Comparison of ENCODE assay signal across 24 mouse cellular contexts in the genomic region with DNA sequence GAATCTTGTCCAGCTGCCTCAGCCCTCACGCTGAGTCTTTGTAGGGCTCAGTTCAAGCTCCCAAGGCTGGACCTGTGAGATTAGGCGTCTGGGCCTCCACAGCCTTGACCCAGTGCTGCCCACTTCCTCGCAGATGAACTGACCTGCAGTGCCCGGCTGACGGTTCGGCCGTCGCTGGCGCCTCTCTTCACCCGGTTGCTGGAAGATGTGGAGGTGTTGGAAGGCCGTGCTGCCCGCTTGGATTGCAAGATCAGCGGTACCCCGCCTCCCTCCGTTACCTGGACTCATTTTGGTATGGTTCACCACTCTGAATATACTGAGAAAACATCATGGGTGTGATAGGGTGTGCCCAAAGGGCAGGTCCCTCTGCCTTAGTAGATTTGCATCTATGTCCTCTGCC. TPM values are rescaled to one million over a fixed set of nuclear protein-coding genes. Genes with fewer than 3 reads are reported as not detected.
DNase-seq lines count a peak whose midpoint lies in the region; ATAC-seq lines count a peak whose summit lies in the region.
"Had no signal": no experiment of that assay in that cellular context is flagged by ENCODE, and none has a peak within 500 bp of the region (broad histone marks: within the 10 kb centered on the region; RNA-seq: fewer than 3 reads in every experiment).

No protein-coding gene starts in this region.

- peaks cover 93% of the 10 kb centered on the region for H3K36me3 ChIP-seq in heart, embryonic 10.5 days
- peaks cover 91% of the 10 kb centered on the region for H3K36me3 ChIP-seq in heart, embryonic 13.5 days

- peaks cover 72% of the 10 kb centered on the region for H3K4me1 ChIP-seq in heart, embryonic 10.5 days
- peaks cover 84% of the 10 kb centered on the region for H3K4me1 ChIP-seq in heart, embryonic 13.5 days
- H3K4me1 ChIP-seq: embryonic facial prominence, embryonic 12.5 days; embryonic facial prominence, embryonic 15.5 days; forebrain, embryonic 15.5 days had no signal

- no peak for ATAC-seq in heart, embryonic 13.5 days (ENCODE audit: extremely low read depth, insufficient number of reproducible peaks, low FRiP score, low TSS enrichment)
- 0 out of 2 replicates have a peak, but pooled peaks have one; percentile 12 for ATAC-seq in erythroid progenitor cell, adult 5-6 weeks (replicated peaks; ENCODE audit: low FRiP score, poor library complexity, severe bottlenecking)
- ATAC-seq: CD4-positive, CD25-positive, alpha-beta regulatory T cell, adult 4 months; forebrain, embryonic 15.5 days; hindbrain, postnatal 0 days; inflammation-experienced regulatory T-cells, adult 6 months; intestine, embryonic 16.5 days had no signal

- no peak overlapping the region for H3K4me2 ChIP-seq in heart, embryonic 13.5 days
- H3K4me2 ChIP-seq: embryonic facial prominence, embryonic 12.5 days; embryonic facial prominence, embryonic 15.5 days; forebrain, embryonic 12.5 days; forebrain, embryonic 15.5 days; hindbrain, embryonic 14.5 days had no signal

- no peak overlapping the region for H3K4me3 ChIP-seq in heart, embryonic 10.5 days
- no peak overlapping the region for H3K4me3 ChIP-seq in heart, embryonic 13.5 days
- H3K4me3 ChIP-seq: embryonic facial prominence, embryonic 12.5 days; embryonic facial prominence, embryonic 15.5 days; forebrain, embryonic 12.5 days; forebrain, embryonic 15.5 days had no signal

- H3K9ac ChIP-seq in heart, embryonic 13.5 days: no peak overlapping the region; the same call in 1 of the 2 replicates
- H3K9ac ChIP-seq: embryonic facial prominence, embryonic 12.5 days; embryonic facial prominence, embryonic 15.5 days; forebrain, embryonic 12.5 days; forebrain, embryonic 15.5 days; hindbrain, embryonic 14.5 days had no signal

- 0 out of 2 replicates have a peak overlapping the region, but pooled peaks have one; percentile 84 for H3K27ac ChIP-seq in heart, embryonic 10.5 days
- peak overlapping the region; percentile 95 for H3K27ac ChIP-seq in heart, embryonic 13.5 days (replicated peaks)
- H3K27ac ChIP-seq: embryonic facial prominence, embryonic 12.5 days; embryonic facial prominence, embryonic 15.5 days; forebrain, embryonic 12.5 days; forebrain, embryonic 15.5 days; hindbrain, embryonic 14.5 days; hindbrain, postnatal 0 days had no signal

- intact Hi-C loops in heart, postnatal 36 days (cut with DNase I): no loop called here

- WGBS in heart, embryonic 10.5 days: 89% methylated on average over 15 of the region's 15 CpGs
- 90% methylated on average over 15 of the region's 15 CpGs for WGBS in heart, embryonic 13.5 days

- no peaks in the 10 kb centered on the region for H3K27me3 ChIP-seq in heart, embryonic 10.5 days (ENCODE audit: insufficient read depth, poor library complexity, severe bottlenecking)
- H3K27me3 ChIP-seq in heart, embryonic 13.5 days (replicated peaks): no peaks in the 10 kb centered on the region
- H3K27me3 ChIP-seq: embryonic facial prominence, embryonic 12.5 days; embryonic facial prominence, embryonic 15.5 days; forebrain, embryonic 12.5 days; forebrain, embryonic 15.5 days had no signal

- H3K9me3 ChIP-seq in heart, embryonic 10.5 days: no peaks in the 10 kb centered on the region
- H3K9me3 ChIP-seq in heart, embryonic 13.5 days: no peaks in the 10 kb centered on the region
- H3K9me3 ChIP-seq: embryonic facial prominence, embryonic 12.5 days; embryonic facial prominence, embryonic 15.5 days; forebrain, embryonic 12.5 days; forebrain, embryonic 15.5 days had no signal

- no peak for DNase-seq in heart, embryonic 10.5 days (ENCODE audit: low spot score)
- DNase-seq in heart, adult 9 months (ENCODE audit: low spot score in 2 of 2): no peak
- no peak for DNase-seq in heart, postnatal 36 days
- DNase-seq in left cerebral cortex, adult 18-20 months (ENCODE audit: low spot score in 2 of 2): no peak
- DNase-seq: adrenal gland, adult 2 months; adrenal gland, postnatal 14 days; cerebellum, adult 11 months; cerebellum, adult 9-11 months; gastrocnemius, postnatal 14 days; heart, postnatal 4 days; kidney, adult 18-20 months; kidney, adult 9 months had no signal

RNA-seq across cellular contexts. Expression of a gene that starts 29.6 kb away (rescaled TPM):
- 73.4 and 75.4 TPM in 2 replicates for polyA plus RNA-seq in heart, embryonic 10.5 days (2016; fragmentation: Nextera tagmentation; extraction: Ambion mirVana)
- polyA plus RNA-seq in heart, embryonic 13.5 days (2015; fragmentation: Nextera tagmentation; extraction: Ambion mirVana): 70.7 and 73.7 TPM in 2 replicates
- 10 to 100 TPM; 35.5 to 39.9 TPM for total RNA-seq in heart, postnatal 36 days (2021)
- 17.6 and 23.1 TPM in 2 replicates for total RNA-seq in erythroid progenitor cell, adult 5-6 weeks (2015; ENCODE audit: low replicate concordance)
- total RNA-seq in erythroid progenitor cell, adult 5-6 weeks (2017; ENCODE audit: low replicate concordance): 3.6 and 10.8 TPM in 2 replicates
- 10 to 100 TPM; 67.1 to 70.4 TPM for total RNA-seq in left cerebral cortex, adult 18-20 months (2021)

RNA-seq across cellular contexts. Expression of a gene that starts 31.1 kb away (rescaled TPM):
- 77.9 and 80.0 TPM in 2 replicates for polyA plus RNA-seq in heart, embryonic 10.5 days (2016; fragmentation: Nextera tagmentation; extraction: Ambion mirVana)
- polyA plus RNA-seq in heart, embryonic 13.5 days (2015; fragmentation: Nextera tagmentation; extraction: Ambion mirVana): 55.1 and 58.8 TPM in 2 replicates
- 100 to 1,000 TPM; 120 to 128 TPM for total RNA-seq in heart, postnatal 36 days (2021)
- total RNA-seq in erythroid progenitor cell, adult 5-6 weeks (2015; ENCODE audit: low replicate concordance): not detected in 2 replicates
- total RNA-seq in erythroid progenitor cell, adult 5-6 weeks (2017; ENCODE audit: low replicate concordance): 0.13 TPM in 1 of 2 replicates, not detected in the other
- 100 to 1,000 TPM; 181 to 191 TPM for total RNA-seq in left cerebral cortex, adult 18-20 months (2021)
- total RNA-seq: common myeloid progenitor, adult 5-6 weeks had no signal

RNA-seq across cellular contexts. Expression of a gene that starts 44.1 kb away (rescaled TPM):
- 0.79 and 2.3 TPM in 2 replicates for polyA plus RNA-seq in heart, embryonic 10.5 days (2016; fragmentation: Nextera tagmentation; extraction: Ambion mirVana)
- polyA plus RNA-seq in heart, embryonic 13.5 days (2015; fragmentation: Nextera tagmentation; extraction: Ambion mirVana): 0.28 and 0.31 TPM in 2 replicates
- not detected for total RNA-seq in heart, postnatal 36 days (2021)
- not detected in 2 replicates for total RNA-seq in erythroid progenitor cell, adult 5-6 weeks (2015; ENCODE audit: low replicate concordance)
- total RNA-seq in erythroid progenitor cell, adult 5-6 weeks (2017; ENCODE audit: low replicate concordance): not detected in 2 replicates
- 10 to 100 TPM; 16.2 to 19.6 TPM for total RNA-seq in left cerebral cortex, adult 18-20 months (2021)
- total RNA-seq: common myeloid progenitor, adult 5-6 weeks; gastrocnemius, postnatal 14 days; heart, postnatal 4 days had no signal
- polyA plus RNA-seq: CD4-positive, CD25-positive, alpha-beta regulatory T cell, adult 4 months; inflammation-experienced regulatory T-cells, adult 6 months had no signal

RNA-seq across cellular contexts. Expression of a gene that starts 46.0 kb away (rescaled TPM):
- polyA plus RNA-seq in heart, embryonic 10.5 days (2016; fragmentation: Nextera tagmentation; extraction: Ambion mirVana): 341 and 642 TPM in 2 replicates
- polyA plus RNA-seq in heart, embryonic 13.5 days (2015; fragmentation: Nextera tagmentation; extraction: Ambion mirVana): 393 and 426 TPM in 2 replicates
- 1,000 to 10,000 TPM; 1,347 to 1,420 TPM for total RNA-seq in heart, postnatal 36 days (2021)
- not detected in 2 replicates for total RNA-seq in erythroid progenitor cell, adult 5-6 weeks (2015; ENCODE audit: low replicate concordance)
- not detected in 2 replicates for total RNA-seq in erythroid progenitor cell, adult 5-6 weeks (2017; ENCODE audit: low replicate concordance)
- under 1 TPM; 0.88 to 0.91 TPM for total RNA-seq in left cerebral cortex, adult 18-20 months (2021)
- total RNA-seq: common myeloid progenitor, adult 5-6 weeks had no signal
- polyA plus RNA-seq: CD4-positive, CD25-positive, alpha-beta regulatory T cell, adult 4 months had no signal

Comparison
In these comparisons a context has a peak if more than half of its experiments do, and no peak if none do; other contexts are left out.
1. RNA of a gene that starts 31.1 kb away (total RNA-seq): 181 to 191 TPM in left cerebral cortex, adult 18-20 months and 120 to 128 TPM in heart, postnatal 36 days; 0.13 TPM in erythroid progenitor cell, adult 5-6 weeks; every median in the first group is over 100 times any median in the second.
2. RNA of a gene that starts 44.1 kb away (total RNA-seq): 16.2 to 19.6 TPM in left cerebral cortex, adult 18-20 months; not detected in heart, postnatal 36 days and not detected in erythroid progenitor cell, adult 5-6 weeks; every median in the first group is over 10 times any median in the second.